Mouse (Mus musculus) midbrain, postnatal 0 days (tissue): ENCODE results near the gene Tnks1bp1. TPM values are rescaled to one million over a fixed set of nuclear protein-coding genes. Genes with fewer than 3 reads are reported as not detected.

Experiments
- ATAC-seq: fragments of 200-750 bp; cut with Nextera tagmentation; 2 replicates; pipeline ENCODE4 v1.8.0; 2017; ENCODE audit warnings: moderate number of reproducible peaks, mild to moderate bottlenecking, moderate TSS enrichment, moderate library complexity; ENCODE audit not compliant: low FRiP score
- DNase-seq: peaks from one replicate; pipeline ENCODE4 v3.0.0-alpha.2; 2015; ENCODE audit warnings: low spot score
- H3K27ac ChIP-seq: fragments of 300-500 bp; sonication (generic); 2 replicates; pipeline ENCODE4 v1.5.1; 2014; ENCODE audit warnings: low read depth, mild to moderate bottlenecking, low read length, mixed read lengths
- H3K27me3 ChIP-seq: fragments of 300-500 bp; sonication (generic); 2 replicates; pipeline ENCODE4 v1.6.1; 2014; ENCODE audit warnings: low read length, control low read depth, mixed read lengths; ENCODE audit not compliant: insufficient read depth
- H3K36me3 ChIP-seq: fragments of 300-500 bp; sonication (generic); 2 replicates; pipeline ENCODE4 v1.6.1; 2014; ENCODE audit warnings: low read length, control low read depth, mixed read lengths; ENCODE audit not compliant: insufficient read depth
- H3K4me1 ChIP-seq: fragments of 300-500 bp; sonication (generic); 2 replicates; pipeline ENCODE4 v1.6.1; 2014; ENCODE audit warnings: mild to moderate bottlenecking, control low read depth, antibody characterized with exemption, low read length, mixed read lengths; ENCODE audit not compliant: insufficient read depth
- H3K4me2 ChIP-seq: fragments of 300-500 bp; sonication (generic); 2 replicates; pipeline ENCODE4 v1.6.1; 2014; ENCODE audit warnings: low read depth, mild to moderate bottlenecking, low read length, mixed read lengths; ENCODE audit not compliant: poor library complexity, severe bottlenecking
- H3K4me3 ChIP-seq: fragments of 300-500 bp; sonication (generic); 2 replicates; pipeline ENCODE4 v1.5.1; 2014; ENCODE audit warnings: low read depth, mild to moderate bottlenecking, low read length, moderate library complexity
- H3K9ac ChIP-seq: fragments of 300-500 bp; sonication (generic); replicated peaks from 2 replicates; pipeline ENCODE4 v1.6.1; 2014; ENCODE audit warnings: mild to moderate bottlenecking, low read length, moderate library complexity, mixed read lengths; ENCODE audit not compliant: poor library complexity, severe bottlenecking
- H3K9me3 ChIP-seq: fragments of 300-500 bp; sonication (generic); 2 replicates; pipeline ENCODE4 v1.6.1; 2016; ENCODE audit warnings: low read length, control low read depth
- CTCF ChIP-seq: IDR thresholded peaks from 2 replicates; pipeline ENCODE4 v1.5.1; 2016; ENCODE audit warnings: antibody characterized with exemption, mild to moderate bottlenecking
- WGBS: fragments of 180-500 bp; shearing (Covaris S2); extraction: QIAGEN DNeasy Blood & Tissue Kit; methylation state at CpG from one replicate; pipeline ENCODE4 v1.1.7; 2014; 5-methylcytosine and 5-hydroxymethylcytosine counted together
- polyA plus RNA-seq: library from polyadenylated mRNA; unstranded; fragments of >200 nt; fragmentation: Nextera tagmentation; extraction: Ambion mirVana; gene quantifications from 2 replicates; pipeline ENCODE4 v1.2.1, GENCODE M21; 2015
- total RNA-seq: library from RNA; depleted of rRNA; stranded (reverse); fragments of >200 nt; gene quantifications from 2 replicates; pipeline ENCODE4 v1.2.3, GENCODE M21; 2014

Tnks1bp1 gene
- total and polyA plus RNA-seq, 2 experiments from 2014 or later, result 18.0 to 102 TPM

DNA sequence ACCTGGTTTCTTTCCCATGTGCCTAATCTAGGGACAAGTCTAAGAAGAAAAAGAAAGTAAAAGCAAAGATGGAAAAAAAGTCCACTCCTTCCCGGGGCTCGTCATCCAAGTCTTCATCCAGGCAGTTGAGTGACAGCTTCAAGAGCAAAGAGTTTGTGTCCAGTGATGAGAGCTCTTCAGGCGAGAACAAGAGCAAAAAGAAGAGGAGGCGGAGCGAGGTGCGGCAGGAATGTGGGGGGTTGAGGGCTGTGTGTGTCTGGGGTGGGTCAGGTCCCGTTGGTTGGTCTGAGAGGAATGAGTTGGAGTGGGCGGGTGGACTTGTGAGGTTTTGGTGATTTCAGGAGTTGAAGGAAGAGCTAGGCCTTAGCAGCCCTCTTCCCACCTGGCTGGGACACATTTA is 1.6 kb upstream of the Tnks1bp1 start:
- 83% methylated on average over 8 of the region's 8 CpGs for WGBS
- Histone ChIP-seq H3K27ac (no peak overlapping the region), H3K36me3 (peaks cover 50% of the 10 kb centered on the region)

DNA sequence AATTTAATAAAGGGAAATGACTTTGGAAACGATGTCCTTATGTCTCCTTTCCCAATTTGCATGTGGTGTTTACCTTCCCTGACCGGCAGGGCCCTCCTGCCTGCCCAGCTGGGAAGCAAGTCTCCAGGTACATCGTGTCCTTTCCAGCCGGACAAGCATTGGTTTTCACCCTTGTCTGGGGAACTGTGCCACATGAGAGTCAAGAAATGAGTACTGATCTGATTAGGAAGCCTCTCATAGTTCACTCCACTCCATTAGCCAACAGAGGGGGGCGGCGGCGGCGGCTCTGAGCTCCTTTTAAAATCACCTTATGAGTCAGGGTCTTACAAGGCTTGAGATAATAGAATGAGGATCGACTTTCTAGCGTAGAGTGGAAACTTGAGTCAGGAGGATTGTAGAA is 741 bp upstream of the Tnks1bp1 start:
- TF ChIP-seq CTCF, result no peak
- Histone ChIP-seq H3K9me3 (no peaks in the 10 kb centered on the region), H3K36me3 (peaks cover 49% of the 10 kb centered on the region), H3K9ac (peak overlapping the region; percentile 79), H3K27me3 (no peaks in the 10 kb centered on the region), H3K4me2 (peak overlapping the region; percentile 72), H3K4me1 (peaks cover 11% of the 10 kb centered on the region; the same call in 1 of the 2 replicates), H3K27ac (peak overlapping the region; percentile 86), H3K4me3 (peak overlapping the region; percentile 72)
- no peak for DNase-seq
- ATAC-seq, result no peak
- WGBS, result 50% methylated on average over 10 of the region's 10 CpGs

More for the DNA sequence above, 1.6 kb upstream of the Tnks1bp1 start:
- Histone ChIP-seq H3K4me2 (no peak overlapping the region), H3K9ac (no peak overlapping the region), H3K9me3 (no peaks in the 10 kb centered on the region), H3K4me3 (no peak overlapping the region), H3K4me1 (peaks cover 11% of the 10 kb centered on the region; the same call in 1 of the 2 replicates), H3K27me3 (no peaks in the 10 kb centered on the region)
- TF ChIP-seq CTCF, result no peak
- no peak for DNase-seq
- no peak for ATAC-seq

- no peak for TF ChIP-seq CTCF
- peak; percentile 77 for DNase-seq
- H3K36me3 ChIP-seq, result peaks cover 46% of the 10 kb centered on the region
- H3K4me2 ChIP-seq, result peak overlapping the region; percentile 72
- ATAC-seq, result peak; percentile 76
- H3K4me1 ChIP-seq, result peaks cover 11% of the 10 kb centered on the region; the same call in 1 of the 2 replicates
- H3K9ac ChIP-seq, result peak overlapping the region; percentile 79
- H3K27me3 ChIP-seq, result no peaks in the 10 kb centered on the region
- WGBS, result under 1% methylated on average over 34 of the region's 44 CpGs
- peak overlapping the region; percentile 72 for H3K4me3 ChIP-seq
- no peaks in the 10 kb centered on the region for H3K9me3 ChIP-seq
- peak overlapping the region; percentile 86 for H3K27ac ChIP-seq
Measured at GRCm38 (mm10) chr2:85048168-85048751, 438 bp downstream of the Tnks1bp1 start.

DNA sequence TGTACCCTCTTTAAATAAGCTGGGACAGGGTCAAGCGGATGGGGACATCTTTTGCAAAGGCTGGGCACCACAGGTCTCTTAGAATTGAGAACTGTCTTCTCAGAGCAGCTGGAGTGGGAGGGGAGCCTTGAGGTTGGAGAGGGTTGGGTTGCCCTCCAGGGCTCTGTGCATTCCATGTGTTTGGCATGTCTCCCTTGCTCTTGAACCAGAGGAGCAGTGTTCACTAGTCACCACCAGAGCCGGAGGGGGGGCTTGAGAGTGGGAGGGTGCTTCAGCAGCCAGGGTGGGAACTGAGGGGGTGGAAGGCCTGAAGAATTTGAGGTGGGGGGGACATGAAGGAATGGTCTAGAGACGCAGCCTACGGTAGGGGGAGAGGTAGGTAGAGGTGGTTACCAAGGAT is 1.5 kb downstream of the Tnks1bp1 start:
- TF ChIP-seq CTCF, result no peak
- no peaks in the 10 kb centered on the region for H3K9me3 ChIP-seq
- ATAC-seq (no peak), DNase-seq (peak; percentile 18)
- no peaks in the 10 kb centered on the region for H3K27me3 ChIP-seq
- H3K9ac ChIP-seq, result no peak overlapping the region
- 68% methylated on average over 4 of the region's 4 CpGs for WGBS
- peak overlapping the region; percentile 72 for H3K4me2 ChIP-seq
- H3K27ac ChIP-seq, result peak overlapping the region; percentile 27; the same call in 1 of the 2 replicates
- H3K36me3 ChIP-seq, result peaks cover 44% of the 10 kb centered on the region
- peaks cover 11% of the 10 kb centered on the region; the same call in 1 of the 2 replicates for H3K4me1 ChIP-seq
- peak overlapping the region; percentile 72 for H3K4me3 ChIP-seq

- TF ChIP-seq CTCF, result no peak
- H3K27ac ChIP-seq, result peak overlapping the region; percentile 38; the same call in 1 of the 2 replicates
- peaks cover 44% of the 10 kb centered on the region for H3K36me3 ChIP-seq
- peak overlapping the region; percentile 46; the same call in 1 of the 2 replicates for H3K9ac ChIP-seq
- peaks cover 11% of the 10 kb centered on the region; the same call in 1 of the 2 replicates for H3K4me1 ChIP-seq
- H3K27me3 ChIP-seq, result no peaks in the 10 kb centered on the region
- no peaks in the 10 kb centered on the region for H3K9me3 ChIP-seq
- no peak for ATAC-seq
- peak; percentile 83 for DNase-seq
- peak overlapping the region; percentile 72 for H3K4me2 ChIP-seq
- 4% methylated on average over 10 of the region's 10 CpGs for WGBS
- H3K4me3 ChIP-seq, result peak overlapping the region; percentile 20
Measured at GRCm38 (mm10) chr2:85050001-85050634, 2.3 kb downstream of the Tnks1bp1 start.

DNA sequence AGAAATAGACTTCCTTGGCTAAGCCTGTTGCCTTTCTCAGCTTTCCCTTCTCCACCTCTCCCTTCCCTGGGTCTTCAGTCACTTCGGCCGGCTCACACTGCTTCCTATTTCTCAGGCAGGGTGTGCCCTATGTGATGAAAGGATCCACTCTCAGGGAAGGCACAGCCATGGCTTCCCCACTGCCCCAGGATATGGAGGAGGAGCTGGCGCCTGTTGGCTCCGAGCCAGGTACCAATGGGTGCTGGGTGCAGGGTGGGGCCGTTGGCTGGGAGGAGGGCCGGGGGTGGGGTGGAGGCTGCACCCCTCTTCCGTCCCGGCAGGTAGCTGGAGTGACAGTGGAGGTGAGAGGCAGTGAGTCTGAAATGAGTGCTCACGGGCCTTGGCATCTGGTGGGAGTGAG is 2.9 kb downstream of the Tnks1bp1 start:
- Histone ChIP-seq H3K36me3 (peaks cover 44% of the 10 kb centered on the region), H3K9ac (no peak overlapping the region), H3K27ac (0 out of 2 replicates have a peak overlapping the region, but pooled peaks have one; percentile 38), H3K4me3 (peak overlapping the region; percentile 20), H3K9me3 (no peaks in the 10 kb centered on the region), H3K4me2 (peak overlapping the region; percentile 72), H3K27me3 (no peaks in the 10 kb centered on the region), H3K4me1 (peaks cover 11% of the 10 kb centered on the region; the same call in 1 of the 2 replicates)
- no peak for ATAC-seq
- no peak for DNase-seq
- 58% methylated on average over 9 of the region's 9 CpGs for WGBS
- no peak for TF ChIP-seq CTCF
